ENCODE assay signal across 21 mouse cellular contexts in the genomic region with DNA sequence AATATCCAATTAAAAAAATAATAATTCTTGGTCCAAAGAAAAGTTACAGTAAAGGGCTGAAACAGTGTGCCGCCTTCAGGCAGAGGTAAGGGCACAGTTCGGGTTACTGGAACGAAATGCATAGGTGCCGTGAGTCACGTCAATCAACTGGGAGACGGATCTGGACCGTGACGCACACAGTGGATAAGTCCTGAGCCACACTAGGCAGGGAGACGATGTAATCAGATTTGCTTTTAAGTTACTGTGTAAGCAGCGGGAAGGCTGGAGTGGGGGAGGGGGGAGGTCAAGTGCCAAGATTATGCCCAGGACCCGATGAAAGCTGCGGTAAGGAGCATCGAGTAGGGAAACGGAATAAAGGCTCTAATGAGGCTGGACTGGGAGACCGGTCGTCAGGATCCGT. TPM values are rescaled to one million over a fixed set of nuclear protein-coding genes. Genes with fewer than 3 reads are reported as not detected.
DNase-seq lines count a peak whose midpoint lies in the region; ATAC-seq and TF ChIP-seq lines count a peak whose summit lies in the region.
"Had no signal": no experiment of that assay in that cellular context is flagged by ENCODE, and none has a peak within 500 bp of the region (broad histone marks: within the 10 kb centered on the region; RNA-seq: fewer than 3 reads in every experiment).

No protein-coding gene starts in this region.

- no peak for TF ChIP-seq EP300 in heart, adult 2 months (IDR thresholded peaks at IDR 0.05; ENCODE audit: insufficient read depth, low read depth, low read length)

- no peaks in the 10 kb centered on the region for H3K79me2 ChIP-seq in heart, adult 2 months (replicated peaks; ENCODE audit: control insufficient read depth, insufficient read depth, low read length)

- no peak overlapping the region for H3K27ac ChIP-seq in heart, embryonic 16.5 days (ENCODE audit: low read length)
- H3K27ac ChIP-seq in heart, adult 2 months: no peak overlapping the region
- H3K27ac ChIP-seq in embryonic facial prominence, embryonic 10.5 days (replicated peaks): no peak overlapping the region
- H3K27ac ChIP-seq: embryonic facial prominence, embryonic 13.5 days; gastrocnemius, adult 2 months; hindbrain, embryonic 12.5 days; liver, embryonic 13.5 days; lung, embryonic 15.5 days; macrophage; neural tube, embryonic 12.5 days had no signal

- no peaks in the 10 kb centered on the region for H3K36me3 ChIP-seq in heart, embryonic 16.5 days (ENCODE audit: control insufficient read depth, insufficient read depth)
- no peaks in the 10 kb centered on the region for H3K36me3 ChIP-seq in heart, adult 2 months (ENCODE audit: control insufficient read depth, insufficient read depth, low read length)
- no peaks in the 10 kb centered on the region for H3K36me3 ChIP-seq in embryonic facial prominence, embryonic 10.5 days (replicated peaks)
- H3K36me3 ChIP-seq: embryonic facial prominence, embryonic 13.5 days; hindbrain, embryonic 12.5 days; liver, embryonic 13.5 days; lung, embryonic 15.5 days; neural tube, embryonic 12.5 days had no signal

- DNase-seq in adrenal gland, postnatal 14 days: peak; percentile 10
- DNase-seq in adrenal gland, postnatal 4 days (ENCODE audit: low spot score in 2 of 2): no peak
- no peak for DNase-seq in heart, adult 2 months
- DNase-seq in embryonic facial prominence, embryonic 10.5 days (ENCODE audit: low spot score): peak; percentile 14
- DNase-seq in retina, postnatal 1 day: peak; percentile 79
- DNase-seq: cerebellum, adult 11 months; cerebellum, postnatal 25 days; gastrocnemius, adult 2 months; kidney, postnatal 14 days; liver, embryonic 13.5 days; right cerebral cortex, postnatal 4 days; thymus, postnatal 36 days had no signal

- H3K9ac ChIP-seq in heart, embryonic 16.5 days (ENCODE audit: low read length): no peak overlapping the region
- H3K9ac ChIP-seq in heart, adult 2 months (ENCODE audit: low read depth, low read length): no peak overlapping the region
- H3K9ac ChIP-seq: embryonic facial prominence, embryonic 13.5 days; hindbrain, embryonic 12.5 days; liver, embryonic 13.5 days; lung, embryonic 15.5 days; neural tube, embryonic 12.5 days had no signal

- no peak for TF ChIP-seq CTCF in heart, adult 2 months (IDR thresholded peaks at IDR 0.05)

- WGBS in heart, embryonic 16.5 days: 45% methylated on average over 17 of the region's 17 CpGs
- WGBS in heart, adult 2 months: 63% methylated on average over 17 of the region's 17 CpGs
- 67% methylated on average over 17 of the region's 17 CpGs for WGBS in embryonic facial prominence, embryonic 10.5 days

- peak overlapping the region; percentile 1; the same call in 1 of the 2 replicates for H3K4me2 ChIP-seq in heart, embryonic 16.5 days (ENCODE audit: low read depth, low read length)
- H3K4me2 ChIP-seq: embryonic facial prominence, embryonic 13.5 days; hindbrain, embryonic 12.5 days; liver, embryonic 13.5 days; lung, embryonic 15.5 days; neural tube, embryonic 12.5 days had no signal

- ATAC-seq in heart, embryonic 16.5 days (replicated peaks; ENCODE audit: extremely low read depth, insufficient read depth, low FRiP score): no peak
- no peak for ATAC-seq in monocyte, adult 5-6 weeks (replicated peaks; ENCODE audit: insufficient number of reproducible peaks, low FRiP score, low TSS enrichment, poor library complexity, severe bottlenecking)
- ATAC-seq: forebrain, embryonic 16.5 days had no signal

- no peaks in the 10 kb centered on the region for H3K27me3 ChIP-seq in heart, embryonic 16.5 days (ENCODE audit: control insufficient read depth, insufficient read depth, low read length)
- H3K27me3 ChIP-seq in heart, adult 2 months (ENCODE audit: control insufficient read depth, insufficient read depth, low read length): no peaks in the 10 kb centered on the region
- H3K27me3 ChIP-seq in embryonic facial prominence, embryonic 10.5 days (replicated peaks; ENCODE audit: low read depth, poor library complexity, severe bottlenecking): no peaks in the 10 kb centered on the region
- H3K27me3 ChIP-seq: embryonic facial prominence, embryonic 13.5 days; hindbrain, embryonic 12.5 days; liver, embryonic 13.5 days; lung, embryonic 15.5 days; neural tube, embryonic 12.5 days had no signal

- H3K4me3 ChIP-seq in heart, embryonic 16.5 days (ENCODE audit: low read length): no peak overlapping the region
- H3K4me3 ChIP-seq in heart, adult 2 months: no peak overlapping the region
- no peak overlapping the region for H3K4me3 ChIP-seq in embryonic facial prominence, embryonic 10.5 days
- H3K4me3 ChIP-seq: embryonic facial prominence, embryonic 13.5 days; gastrocnemius, adult 2 months; hindbrain, embryonic 12.5 days; liver, embryonic 13.5 days; lung, embryonic 15.5 days; neural tube, embryonic 12.5 days had no signal

- no peaks in the 10 kb centered on the region for H3K9me3 ChIP-seq in heart, embryonic 16.5 days (replicated peaks; ENCODE audit: control insufficient read depth, low read length)
- H3K9me3 ChIP-seq in embryonic facial prominence, embryonic 10.5 days: no peaks in the 10 kb centered on the region
- H3K9me3 ChIP-seq: embryonic facial prominence, embryonic 13.5 days; liver, embryonic 13.5 days; lung, embryonic 15.5 days; neural tube, embryonic 12.5 days had no signal

- TF ChIP-seq POLR2A in heart, adult 2 months (IDR thresholded peaks at IDR 0.05; ENCODE audit: insufficient read depth, low read depth, low read length): no peak

- intact Hi-C loops in heart, adult 2 months (cut with DNase I): no loop called here

- peaks cover 1% of the 10 kb centered on the region; the same call in 1 of the 2 replicates for H3K4me1 ChIP-seq in heart, embryonic 16.5 days (ENCODE audit: control insufficient read depth, insufficient read depth, low read length)
- no peaks in the 10 kb centered on the region for H3K4me1 ChIP-seq in heart, adult 2 months (ENCODE audit: control insufficient read depth, insufficient read depth, low read length)
- H3K4me1 ChIP-seq in embryonic facial prominence, embryonic 10.5 days: peaks cover 6% of the 10 kb centered on the region
- H3K4me1 ChIP-seq: hindbrain, embryonic 12.5 days; liver, embryonic 13.5 days; lung, embryonic 15.5 days; neural tube, embryonic 12.5 days had no signal

RNA-seq across cellular contexts. Expression of gene Cfap70, which starts 9.8 kb away (rescaled TPM):
- 1.1 and 2.0 TPM in 2 replicates for total RNA-seq in adrenal gland, postnatal 14 days (2021)
- 1 to 10 TPM; 1.7 to 5.2 TPM for total RNA-seq in adrenal gland, postnatal 4 days (2021)
- 0.45 and 0.61 TPM in 2 replicates for polyA plus RNA-seq in heart, embryonic 16.5 days (2015; fragmentation: Nextera tagmentation; extraction: Ambion mirVana)
- total RNA-seq in heart, adult 2 months (2021): not detected
- polyA plus RNA-seq in heart, adult 2 months (2012; rRNA removed): 0.70 TPM in 1 of 2 replicates, not detected in the other
- polyA plus RNA-seq in embryonic facial prominence, embryonic 10.5 days (2016; fragmentation: Nextera tagmentation; extraction: Ambion mirVana): 0.47 and 1.1 TPM in 2 replicates
- total RNA-seq in monocyte, adult 5-6 weeks (2017): not detected in 3 replicates
- total RNA-seq: granulocyte monocyte progenitor cell, adult 5-6 weeks had no signal
- polyA plus RNA-seq: liver, embryonic 13.5 days; macrophage had no signal

RNA-seq across cellular contexts. Expression of gene Anxa7, which starts 37.7 kb away (rescaled TPM):
- 67.7 and 72.5 TPM in 2 replicates for total RNA-seq in adrenal gland, postnatal 14 days (2021)
- total RNA-seq in adrenal gland, postnatal 4 days (2021): 10 to 100 TPM; 81.0 to 81.8 TPM
- polyA plus RNA-seq in heart, embryonic 16.5 days (2015; fragmentation: Nextera tagmentation; extraction: Ambion mirVana): 45.8 and 51.5 TPM in 2 replicates
- 10 to 100 TPM; 49.3 to 55.1 TPM for total RNA-seq in heart, adult 2 months (2021)
- 55.1 and 76.0 TPM in 2 replicates for polyA plus RNA-seq in heart, adult 2 months (2012; rRNA removed)
- 22.7 and 27.0 TPM in 2 replicates for polyA plus RNA-seq in embryonic facial prominence, embryonic 10.5 days (2016; fragmentation: Nextera tagmentation; extraction: Ambion mirVana)
- total RNA-seq in monocyte, adult 5-6 weeks (2017): 70.7 to 97.0 TPM (median 87.2 TPM) in 3 replicates

RNA-seq across cellular contexts. Expression of gene Mrps16, which starts 48.8 kb away (rescaled TPM):
- total RNA-seq in adrenal gland, postnatal 14 days (2021): 83.3 and 86.4 TPM in 2 replicates
- 10 to 100 TPM; 73.0 to 74.9 TPM for total RNA-seq in adrenal gland, postnatal 4 days (2021)
- polyA plus RNA-seq in heart, embryonic 16.5 days (2015; fragmentation: Nextera tagmentation; extraction: Ambion mirVana): 93.5 and 93.8 TPM in 2 replicates
- total RNA-seq in heart, adult 2 months (2021): 10 to 100 TPM; 68.6 to 74.9 TPM
- 54.7 and 65.4 TPM in 2 replicates for polyA plus RNA-seq in heart, adult 2 months (2012; rRNA removed)
- 81.2 and 86.5 TPM in 2 replicates for polyA plus RNA-seq in embryonic facial prominence, embryonic 10.5 days (2016; fragmentation: Nextera tagmentation; extraction: Ambion mirVana)
- total RNA-seq in monocyte, adult 5-6 weeks (2017): 24.2 to 43.4 TPM (median 27.0 TPM) in 3 replicates

RNA-seq across cellular contexts. Expression of gene Dnajc9, which starts 53.5 kb away (rescaled TPM):
- total RNA-seq in adrenal gland, postnatal 14 days (2021): 38.1 and 40.4 TPM in 2 replicates
- total RNA-seq in adrenal gland, postnatal 4 days (2021): 10 to 100 TPM; 58.4 to 62.8 TPM
- 101 and 126 TPM in 2 replicates for polyA plus RNA-seq in heart, embryonic 16.5 days (2015; fragmentation: Nextera tagmentation; extraction: Ambion mirVana)
- total RNA-seq in heart, adult 2 months (2021): 10 to 100 TPM; 11.9 to 13.4 TPM
- polyA plus RNA-seq in heart, adult 2 months (2012; rRNA removed): 7.2 and 8.2 TPM in 2 replicates
- 286 and 298 TPM in 2 replicates for polyA plus RNA-seq in embryonic facial prominence, embryonic 10.5 days (2016; fragmentation: Nextera tagmentation; extraction: Ambion mirVana)
- 58.2 to 124 TPM (median 61.8 TPM) in 3 replicates for total RNA-seq in monocyte, adult 5-6 weeks (2017)

RNA-seq across cellular contexts. Expression of gene Mss51, which starts 54.4 kb away (rescaled TPM):
- 0.74 and 1.1 TPM in 2 replicates for total RNA-seq in adrenal gland, postnatal 14 days (2021)
- 1 to 10 TPM; 2.2 to 2.6 TPM for total RNA-seq in adrenal gland, postnatal 4 days (2021)
- 0.25 and 0.60 TPM in 2 replicates for polyA plus RNA-seq in heart, embryonic 16.5 days (2015; fragmentation: Nextera tagmentation; extraction: Ambion mirVana)
- under 1 TPM; 0.26 to 0.48 TPM for total RNA-seq in heart, adult 2 months (2021)
- polyA plus RNA-seq in heart, adult 2 months (2012; rRNA removed): 0.31 and 0.53 TPM in 2 replicates
- polyA plus RNA-seq in embryonic facial prominence, embryonic 10.5 days (2016; fragmentation: Nextera tagmentation; extraction: Ambion mirVana): 0.67 and 1.3 TPM in 2 replicates
- total RNA-seq in monocyte, adult 5-6 weeks (2017): 0.43 to 1.9 TPM in 2 of 3 replicates, not detected in the other
- polyA plus RNA-seq: macrophage had no signal

Comparison
In these comparisons a context has a peak if more than half of its experiments do, and no peak if none do; other contexts are left out.
1. DNase-seq: peak in adrenal gland, postnatal 14 days (single experiment), embryonic facial prominence, embryonic 10.5 days (single experiment) and retina, postnatal 1 day (single experiment); none in adrenal gland, postnatal 4 days (0 of 2) and heart, adult 2 months (0 of 2).